Mouse (Mus musculus) forebrain, embryonic 10.5 days (tissue): ENCODE results near the gene Htt. TPM values are rescaled to one million over a fixed set of nuclear protein-coding genes. Genes with fewer than 3 reads are reported as not detected.

ENCODE experiments used
- DNase-seq: peaks from one replicate; pipeline ENCODE4 v3.0.0-alpha.2; 2017; ENCODE audit warnings: low spot score; ENCODE audit errors: extremely low spot score
- H3K27ac ChIP-seq: fragments of 300-500 bp; sonication (generic); 2 replicates; pipeline ENCODE4 v1.5.1; 2016; ENCODE audit warnings: mild to moderate bottlenecking
- H3K27me3 ChIP-seq: fragments of 300-500 bp; sonication (generic); 2 replicates; pipeline ENCODE4 v1.6.1; 2016; ENCODE audit warnings: mild to moderate bottlenecking; ENCODE audit not compliant: poor library complexity, severe bottlenecking
- H3K36me3 ChIP-seq: fragments of 300-500 bp; sonication (generic); replicated peaks from 2 replicates; pipeline ENCODE4 v1.6.1; 2016; ENCODE audit warnings: mild to moderate bottlenecking, moderate library complexity
- H3K4me1 ChIP-seq: fragments of 300-500 bp; sonication (generic); 2 replicates; pipeline ENCODE4 v1.6.1; 2016
- H3K4me3 ChIP-seq: fragments of 300-500 bp; sonication (generic); 2 replicates; pipeline ENCODE4 v1.5.1; 2016; ENCODE audit warnings: mild to moderate bottlenecking, moderate library complexity
- H3K9me3 ChIP-seq: fragments of 300-500 bp; sonication (generic); 2 replicates; pipeline ENCODE4 v1.6.1; 2016; ENCODE audit warnings: mild to moderate bottlenecking, moderate library complexity
- WGBS: fragments of 180-500 bp; shearing (Covaris S2); methylation state at CpG from one replicate; pipeline ENCODE4 v1.1.7; 2016; 5-methylcytosine and 5-hydroxymethylcytosine counted together
- polyA plus RNA-seq: library from polyadenylated mRNA; unstranded; fragments of >200 nt; fragmentation: Nextera tagmentation; extraction: Ambion mirVana; gene quantifications from 2 replicates; pipeline ENCODE4 v1.2.1, GENCODE M21; 2016

Gene Htt
- polyA plus RNA-seq, 1 experiment from 2014 or later = 19.2 TPM

DNA sequence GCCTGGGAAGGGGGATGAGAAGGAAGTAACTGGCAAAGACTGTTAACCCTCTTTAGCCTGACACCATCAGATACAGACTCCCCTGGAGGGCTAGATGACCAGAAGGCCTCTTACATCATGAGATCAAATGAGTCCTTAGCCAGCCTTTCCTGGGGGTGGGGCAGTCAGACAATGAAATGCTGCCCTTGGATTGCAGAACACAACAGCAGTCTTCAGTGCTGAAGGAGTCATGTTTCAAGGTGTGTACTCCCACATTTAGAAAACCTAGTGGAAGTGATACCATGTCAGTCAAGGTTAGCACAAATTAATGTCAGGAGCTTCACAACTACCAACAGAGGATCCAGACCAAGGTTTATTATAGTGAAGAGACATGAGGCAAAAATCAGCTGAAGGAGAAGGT is 140.8 kb downstream of the Htt start:
- Histone ChIP-seq H3K4me3 (no peak overlapping the region), H3K36me3 (peaks cover 98% of the 10 kb centered on the region)
- no peak for DNase-seq

DNA sequence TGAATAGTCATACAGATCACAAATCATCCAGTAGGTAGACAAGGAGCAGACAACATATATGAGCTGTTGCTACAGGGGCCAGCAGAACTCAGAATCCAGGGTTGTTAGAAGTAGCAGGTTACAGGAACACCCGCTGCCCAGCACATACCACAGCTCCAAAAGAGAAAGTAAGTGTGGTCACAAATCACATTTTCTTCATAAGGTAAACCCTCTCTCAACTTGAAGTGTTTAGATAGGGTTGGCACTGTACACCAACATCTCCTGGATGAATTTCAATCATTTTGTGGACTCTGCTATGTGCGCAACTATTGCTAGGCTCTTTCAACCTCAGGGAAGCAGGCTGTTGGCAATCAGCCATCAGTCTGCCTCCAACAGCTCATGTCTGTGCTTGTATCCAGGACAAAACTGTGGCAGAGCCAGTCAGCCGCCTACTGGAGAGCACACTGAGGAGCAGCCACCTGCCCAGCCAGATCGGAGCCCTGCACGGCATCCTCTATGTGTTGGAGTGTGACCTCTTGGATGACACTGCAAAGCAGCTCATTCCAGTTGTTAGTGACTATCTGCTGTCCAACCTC is 141.4 kb downstream of the Htt start:
- Histone ChIP-seq H3K4me1 (no peaks in the 10 kb centered on the region), H3K27ac (no peak overlapping the region), H3K9me3 (no peaks in the 10 kb centered on the region), H3K27me3 (no peaks in the 10 kb centered on the region), H3K36me3 (peaks cover 98% of the 10 kb centered on the region), H3K4me3 (no peak overlapping the region)
- DNase-seq = no peak
- WGBS = 95% methylated on average over 5 of the region's 5 CpGs

More for the DNA sequence above, 140.8 kb downstream of the Htt start:
- no peaks in the 10 kb centered on the region for H3K9me3 ChIP-seq
- no peaks in the 10 kb centered on the region for H3K4me1 ChIP-seq
- H3K27me3 ChIP-seq = no peaks in the 10 kb centered on the region
- no peak overlapping the region for H3K27ac ChIP-seq

DNA sequence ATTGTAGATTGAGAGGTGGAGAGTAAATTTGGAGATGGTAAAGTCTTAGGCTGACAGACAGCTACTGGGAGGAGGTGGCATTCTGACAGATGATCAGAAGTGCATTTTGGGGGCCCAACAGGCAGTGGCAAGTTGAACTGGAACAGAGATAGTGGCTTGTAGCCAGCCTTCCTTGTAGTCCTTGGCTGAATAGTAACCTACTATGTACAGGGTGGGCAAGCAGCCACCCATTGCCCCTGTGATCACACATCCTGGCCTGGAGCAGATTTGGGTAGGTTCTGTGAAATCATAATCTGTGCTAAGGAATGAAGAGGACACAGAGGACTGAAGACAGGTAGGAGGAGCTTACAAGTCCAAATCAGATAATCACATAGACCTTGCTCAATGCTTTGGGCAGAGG is 142.9 kb downstream of the Htt start:
- Histone ChIP-seq H3K36me3 (peaks cover 98% of the 10 kb centered on the region), H3K27me3 (no peaks in the 10 kb centered on the region), H3K9me3 (no peaks in the 10 kb centered on the region), H3K4me1 (peaks cover 9% of the 10 kb centered on the region; the same call in 1 of the 2 replicates), H3K4me3 (no peak overlapping the region), H3K27ac (no peak overlapping the region)
- no peak for DNase-seq

DNA sequence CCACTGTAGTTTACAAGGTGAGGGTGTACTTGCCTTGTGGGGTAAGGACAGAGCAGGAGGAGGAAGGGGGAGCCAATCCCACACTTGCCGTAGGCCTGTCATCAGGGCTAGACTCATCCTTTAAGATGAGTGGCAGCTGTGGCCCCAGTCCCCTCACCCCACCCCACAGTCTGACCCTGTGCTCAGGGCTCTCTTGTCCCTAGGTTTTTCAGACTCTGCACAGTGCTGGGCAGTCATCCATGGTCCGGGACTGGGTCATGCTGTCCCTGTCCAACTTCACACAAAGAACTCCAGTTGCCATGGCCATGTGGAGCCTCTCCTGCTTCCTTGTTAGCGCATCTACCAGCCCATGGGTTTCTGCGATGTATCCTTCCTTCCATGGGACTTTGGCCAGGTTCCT is 145.7 kb downstream of the Htt start:
- no peak overlapping the region for H3K4me3 ChIP-seq
- H3K9me3 ChIP-seq = no peaks in the 10 kb centered on the region
- DNase-seq = no peak
- 93% methylated on average over 4 of the region's 4 CpGs for WGBS
- H3K27me3 ChIP-seq = no peaks in the 10 kb centered on the region
- H3K4me1 ChIP-seq = peaks cover 9% of the 10 kb centered on the region; the same call in 1 of the 2 replicates
- H3K27ac ChIP-seq = no peak overlapping the region
- peaks cover 94% of the 10 kb centered on the region for H3K36me3 ChIP-seq

- WGBS = 87% methylated on average over 6 of the region's 6 CpGs
- Histone ChIP-seq H3K27me3 (no peaks in the 10 kb centered on the region), H3K27ac (no peak within 1 kb of the TSS), H3K36me3 (peaks cover 91% of the 10 kb centered on the region), H3K4me3 (no peak within 1 kb of the TSS), H3K4me1 (peaks cover 9% of the 10 kb centered on the region; the same call in 1 of the 2 replicates), H3K9me3 (no peaks in the 10 kb centered on the region)
- no peak for DNase-seq
Measured at GRCm38 (mm10) chr5:34907910-34908725, 146.6 kb downstream of the Htt start, which contains the start of gene Msantd1. Gene Msantd1, plus strand, starts transcription at chr5:34908012.

DNA sequence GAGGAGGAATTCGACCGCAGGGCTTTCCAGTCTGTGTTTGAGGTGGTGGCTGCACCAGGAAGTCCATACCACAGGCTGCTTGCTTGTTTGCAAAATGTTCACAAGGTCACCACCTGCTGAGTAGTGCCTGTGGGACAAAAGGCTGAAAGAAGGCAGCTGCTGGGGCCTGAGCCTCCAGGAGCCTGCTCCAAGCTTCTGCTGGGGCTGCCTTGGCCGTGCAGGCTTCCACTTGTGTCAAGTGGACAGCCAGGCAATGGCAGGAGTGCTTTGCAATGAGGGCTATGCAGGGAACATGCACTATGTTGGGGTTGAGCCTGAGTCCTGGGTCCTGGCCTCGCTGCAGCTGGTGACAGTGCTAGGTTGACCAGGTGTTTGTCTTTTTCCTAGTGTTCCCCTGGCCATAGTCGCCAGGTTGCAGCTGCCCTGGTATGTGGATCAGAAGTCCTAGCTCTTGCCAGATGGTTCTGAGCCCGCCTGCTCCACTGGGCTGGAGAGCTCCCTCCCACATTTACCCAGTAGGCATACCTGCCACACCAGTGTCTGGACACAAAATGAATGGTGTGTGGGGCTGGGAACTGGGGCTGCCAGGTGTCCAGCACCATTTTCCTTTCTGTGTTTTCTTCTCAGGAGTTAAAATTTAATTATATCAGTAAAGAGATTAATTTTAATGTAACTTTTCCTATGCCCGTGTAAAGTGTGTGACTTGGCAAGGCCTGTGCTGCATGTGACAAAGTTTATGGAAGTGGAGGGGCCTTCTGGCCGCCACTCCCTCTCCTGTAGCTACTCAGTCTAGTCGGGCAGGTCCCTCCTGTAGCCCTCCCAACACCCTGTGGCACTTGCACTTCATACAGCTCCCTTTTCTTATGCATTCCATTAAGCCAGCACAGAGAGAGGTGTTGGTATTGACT is 147.4 kb downstream of the Htt start:
- Histone ChIP-seq H3K27me3 (no peaks in the 10 kb centered on the region), H3K9me3 (no peaks in the 10 kb centered on the region), H3K4me1 (peaks cover 9% of the 10 kb centered on the region; the same call in 1 of the 2 replicates), H3K4me3 (no peak overlapping the region), H3K27ac (0 out of 2 replicates have a peak overlapping the region, but pooled peaks have one; percentile 25), H3K36me3 (peaks cover 84% of the 10 kb centered on the region)
- WGBS = 83% methylated on average over 9 of the region's 9 CpGs
- DNase-seq = no peak

GRCm38 (mm10) chr5:34909634-34910503 is 148.3 kb downstream of the Htt start:
- peaks cover 9% of the 10 kb centered on the region; the same call in 1 of the 2 replicates for H3K4me1 ChIP-seq
- peaks cover 75% of the 10 kb centered on the region for H3K36me3 ChIP-seq
- no peaks in the 10 kb centered on the region for H3K9me3 ChIP-seq
- WGBS = 100% methylated on average over 1 of the region's 1 CpGs
- no peaks in the 10 kb centered on the region for H3K27me3 ChIP-seq
- no peak overlapping the region for H3K4me3 ChIP-seq
- 0 out of 2 replicates have a peak overlapping the region, but pooled peaks have one; percentile 25 for H3K27ac ChIP-seq
- no peak for DNase-seq

DNA sequence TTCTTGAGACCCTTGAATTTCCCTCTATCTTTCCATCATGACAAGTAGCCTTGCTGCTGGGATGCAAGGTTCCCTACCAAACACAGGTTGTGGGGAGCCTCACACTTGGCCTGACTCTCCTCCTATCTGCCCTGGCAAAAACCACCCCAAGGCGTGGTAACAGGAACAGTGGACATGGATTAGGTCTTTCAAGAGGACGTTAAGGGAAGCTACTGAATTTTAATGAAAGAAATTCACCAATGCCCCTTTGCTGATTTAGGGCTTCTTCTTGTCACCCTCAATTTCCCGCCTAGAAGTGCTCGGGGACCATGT is 148.9 kb downstream of the Htt start:
- peaks cover 69% of the 10 kb centered on the region for H3K36me3 ChIP-seq
- no peak for DNase-seq
- 90% methylated on average over 4 of the region's 4 CpGs for WGBS
- H3K27ac ChIP-seq = no peak overlapping the region
- no peak overlapping the region for H3K4me3 ChIP-seq
- H3K27me3 ChIP-seq = no peaks in the 10 kb centered on the region
- peaks cover 9% of the 10 kb centered on the region; the same call in 1 of the 2 replicates for H3K4me1 ChIP-seq
- no peaks in the 10 kb centered on the region for H3K9me3 ChIP-seq

DNA sequence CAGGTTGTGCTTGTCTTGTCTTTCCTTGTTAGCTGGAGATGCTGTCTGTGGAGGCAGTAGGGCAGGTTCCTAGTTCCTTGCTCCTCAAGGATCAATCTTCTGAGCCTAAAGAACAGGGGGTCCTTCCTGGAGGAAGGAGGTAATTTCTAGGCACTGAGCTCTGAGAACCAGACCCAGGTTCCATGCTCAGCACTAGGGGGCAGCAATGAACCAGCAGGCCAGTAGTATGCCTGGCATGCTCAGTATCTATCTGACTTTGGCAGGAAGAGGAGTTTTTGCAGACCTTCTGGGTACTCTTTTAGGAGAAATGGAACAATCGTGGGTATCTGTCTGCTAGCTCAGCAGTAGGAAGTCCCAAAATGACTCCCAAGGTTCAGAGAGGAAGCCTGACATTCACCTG is 154.3 kb downstream of the Htt start:
- DNase-seq = peak; percentile 50
- peaks cover 18% of the 10 kb centered on the region for H3K4me1 ChIP-seq
- H3K27me3 ChIP-seq = no peaks in the 10 kb centered on the region
- no peaks in the 10 kb centered on the region for H3K9me3 ChIP-seq
- peak overlapping the region; percentile 78 for H3K27ac ChIP-seq
- peaks cover 16% of the 10 kb centered on the region for H3K36me3 ChIP-seq
- H3K4me3 ChIP-seq = no peak overlapping the region
- WGBS = 19% methylated on average over 1 of the region's 1 CpGs

- no peak for DNase-seq
- H3K4me1 ChIP-seq = peaks cover 18% of the 10 kb centered on the region
- peak overlapping the region; percentile 78 for H3K27ac ChIP-seq
- no peak overlapping the region for H3K4me3 ChIP-seq
- no peaks in the 10 kb centered on the region for H3K27me3 ChIP-seq
- H3K9me3 ChIP-seq = no peaks in the 10 kb centered on the region
- 79% methylated on average over 10 of the region's 10 CpGs for WGBS
- peaks cover 9% of the 10 kb centered on the region; the same call in 1 of the 2 replicates for H3K36me3 ChIP-seq
Measured at GRCm38 (mm10) chr5:34917234-34917655, 155.7 kb downstream of the Htt start.

DNA sequence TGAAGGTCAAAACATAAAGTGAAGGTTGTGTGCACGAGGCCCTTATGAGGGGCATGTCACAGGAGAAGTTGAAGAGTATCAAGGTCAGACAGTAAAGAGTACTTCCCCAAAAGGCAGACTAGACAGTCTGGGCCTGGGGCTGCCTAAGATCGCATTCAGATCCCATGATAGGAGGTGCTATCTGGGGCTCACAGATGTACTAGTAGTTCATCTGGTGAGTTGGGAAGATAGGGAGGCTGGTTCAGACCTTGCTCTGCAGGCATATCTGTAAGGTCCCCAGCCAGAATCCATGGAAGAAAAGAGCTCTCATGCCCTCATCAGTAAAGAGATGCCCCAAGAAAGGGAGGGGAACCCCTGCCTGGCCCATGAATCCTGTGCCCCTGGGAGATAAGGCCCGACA is 157.2 kb downstream of the Htt start:
- no peak overlapping the region for H3K4me3 ChIP-seq
- H3K27me3 ChIP-seq = no peaks in the 10 kb centered on the region
- peaks cover 18% of the 10 kb centered on the region for H3K4me1 ChIP-seq
- H3K27ac ChIP-seq = no peak overlapping the region
- DNase-seq = no peak
- H3K36me3 ChIP-seq = peaks cover 13% of the 10 kb centered on the region
- 81% methylated on average over 3 of the region's 3 CpGs for WGBS
- H3K9me3 ChIP-seq = no peaks in the 10 kb centered on the region

GRCm38 (mm10) chr5:34922531-34922930 is 161.0 kb downstream of the Htt start:
- H3K4me1 ChIP-seq = peaks cover 1% of the 10 kb centered on the region
- DNase-seq = no peak
- H3K27me3 ChIP-seq = no peaks in the 10 kb centered on the region
- no peak overlapping the region for H3K4me3 ChIP-seq
- WGBS = 78% methylated on average over 6 of the region's 6 CpGs
- no peaks in the 10 kb centered on the region for H3K9me3 ChIP-seq
- H3K36me3 ChIP-seq = peaks cover 26% of the 10 kb centered on the region
- H3K27ac ChIP-seq = peak overlapping the region; percentile 21; the same call in 1 of the 2 replicates
